ENCODE assay signal across 8 mouse cellular contexts in the genomic region with DNA sequence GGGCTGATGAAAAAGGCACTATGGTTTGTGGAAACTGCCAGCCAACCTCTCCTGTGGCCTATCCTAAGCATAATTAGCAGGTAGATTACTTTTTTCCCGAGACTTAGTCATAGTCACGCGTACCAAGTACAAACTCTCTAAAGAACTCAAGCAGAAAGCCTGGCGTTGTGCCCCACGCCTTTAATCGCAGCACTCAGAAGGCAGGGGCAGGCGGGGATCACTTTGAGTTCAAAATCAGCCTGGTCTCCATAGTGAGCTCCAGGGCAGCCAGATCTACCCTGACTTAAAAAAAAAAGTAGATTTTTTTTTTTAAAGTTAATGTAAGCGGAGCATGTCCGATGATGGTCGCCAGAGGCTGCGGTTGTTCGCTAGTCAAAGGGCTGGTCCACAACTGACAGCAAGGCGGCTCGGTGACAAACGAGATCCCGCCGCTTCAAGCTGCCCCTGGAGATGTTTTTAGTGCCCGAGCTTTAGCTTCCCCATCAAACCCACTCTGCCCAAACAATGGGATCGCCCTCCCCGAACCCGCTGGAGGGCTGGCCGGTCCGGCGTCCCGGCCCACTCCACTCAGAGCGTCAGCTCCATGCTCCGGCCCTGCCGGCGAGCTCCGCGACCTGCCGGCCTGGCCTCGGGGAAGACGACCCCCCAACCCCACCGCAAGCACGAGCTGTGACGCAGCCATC. TPM values are rescaled to one million over a fixed set of nuclear protein-coding genes. Genes with fewer than 3 reads are reported as not detected.
DNase-seq lines count a peak whose midpoint lies in the region; ATAC-seq and TF ChIP-seq lines count a peak whose summit lies in the region.

No protein-coding gene starts in this region.

- no peak for TF ChIP-seq POLR2A in embryonic fibroblast, embryonic 13.5 days (IDR thresholded peaks at IDR 0.05; ENCODE audit: low read depth, low read length)

- under 1% methylated on average over 37 of the region's 37 CpGs for WGBS in lung, embryonic 14.5 days

- intact Hi-C loops in heart, postnatal 10 days (cut with DNase I) = loop anchor here (2.0 kb wide), 1 partner anchor 60 kb away; no protein-coding TSS in a partner anchor

- H3K36me3 ChIP-seq in lung, embryonic 14.5 days (ENCODE audit: insufficient read depth) = peaks cover 4% of the 10 kb centered on the region; the same call in 1 of the 2 replicates

- no peak; the same call in 1 of the 2 replicates for ATAC-seq in lung, embryonic 14.5 days (ENCODE audit: insufficient read depth)

- peak overlapping the region; percentile 75 for H3K4me3 ChIP-seq in embryonic fibroblast, embryonic 13.5 days (ENCODE audit: insufficient read depth, low read length)
- peak overlapping the region; percentile 92 for H3K4me3 ChIP-seq in lung, embryonic 14.5 days (ENCODE audit: low read depth, low read length)

- H3K4me1 ChIP-seq in embryonic fibroblast, embryonic 13.5 days (ENCODE audit: control insufficient read depth, insufficient read depth, low read length) = no peaks in the 10 kb centered on the region
- peaks cover 4% of the 10 kb centered on the region for H3K4me1 ChIP-seq in lung, embryonic 14.5 days (ENCODE audit: insufficient read depth)

- DNase-seq in ES-CJ7 (ENCODE audit: low read depth, low spot score) = peak; percentile 25
- DNase-seq in adrenal gland, postnatal 25 days = peak; percentile 45
- DNase-seq in heart, postnatal 10 days = peak; percentile 44 to 54
- peak; percentile 85 to 92 for DNase-seq in kidney, postnatal 25 days
- DNase-seq in lung, embryonic 14.5 days = peak; percentile 49
- peak; percentile 60 for DNase-seq in retina, embryonic 14.5 days (ENCODE audit: low spot score)
- no peak for DNase-seq in natural killer cell, adult 2 months (ENCODE audit: low spot score in 2 of 2)

- peak overlapping the region; percentile 87 for H3K9ac ChIP-seq in lung, embryonic 14.5 days

- H3K27me3 ChIP-seq in lung, embryonic 14.5 days (ENCODE audit: insufficient read depth, low read length) = no peaks in the 10 kb centered on the region

- peak overlapping the region; percentile 71 for H3K4me2 ChIP-seq in lung, embryonic 14.5 days

- H3K27ac ChIP-seq in embryonic fibroblast, embryonic 13.5 days (ENCODE audit: insufficient read depth, low read length) = no peak overlapping the region
- peak overlapping the region; percentile 85 for H3K27ac ChIP-seq in lung, embryonic 14.5 days (ENCODE audit: low read depth)

- TF ChIP-seq CTCF in embryonic fibroblast, embryonic 13.5 days (IDR thresholded peaks at IDR 0.05; ENCODE audit: borderline replicate concordance, insufficient read depth, low read length) = no peak
- TF ChIP-seq CTCF in lung, embryonic 14.5 days (IDR thresholded peaks at IDR 0.05; ENCODE audit: low read depth) = 0 out of 2 replicates have a peak, but pooled peaks have one; percentile 3

- H3K9me3 ChIP-seq in lung, embryonic 14.5 days (ENCODE audit: low read depth, low read length) = no peaks in the 10 kb centered on the region

RNA-seq across cellular contexts. Expression of a gene that starts 0.8 kb away (rescaled TPM):
- total RNA-seq in adrenal gland, postnatal 25 days (2021) = 37.0 and 37.7 TPM in 2 replicates
- polyA plus RNA-seq in embryonic fibroblast, embryonic 13.5 days (2011; ENCODE audit: insufficient read length, low read depth, missing spikeins) = 23.3 and 28.3 TPM in 2 replicates
- total RNA-seq in heart, postnatal 10 days (2021) = 10 to 100 TPM; 20.9 to 21.5 TPM
- 17.1 and 23.5 TPM in 2 replicates for polyA plus RNA-seq in lung, embryonic 14.5 days (2014; fragmentation: Nextera tagmentation; extraction: Ambion mirVana)

RNA-seq across cellular contexts. Expression of a gene that starts 11.9 kb away (rescaled TPM):
- total RNA-seq in adrenal gland, postnatal 25 days (2021) = 120 and 127 TPM in 2 replicates
- 50.0 and 51.4 TPM in 2 replicates for polyA plus RNA-seq in embryonic fibroblast, embryonic 13.5 days (2011; ENCODE audit: insufficient read length, low read depth, missing spikeins)
- total RNA-seq in heart, postnatal 10 days (2021) = 100 to 1,000 TPM; 105 to 118 TPM
- 52.6 and 63.5 TPM in 2 replicates for polyA plus RNA-seq in lung, embryonic 14.5 days (2014; fragmentation: Nextera tagmentation; extraction: Ambion mirVana)

Comparison
In these comparisons a context has a peak if more than half of its experiments do, and no peak if none do; other contexts are left out.
1. DNase-seq: peak in ES-CJ7 (single experiment), adrenal gland, postnatal 25 days (single experiment), heart, postnatal 10 days (2 of 2), kidney, postnatal 25 days (2 of 2), lung, embryonic 14.5 days (single experiment) and retina, embryonic 14.5 days (single experiment); none in natural killer cell, adult 2 months (0 of 2).